Mouse (Mus musculus) kidney, adult 2 months (tissue): ENCODE results near the gene Smtnl1.

Experiments used
- CTCF ChIP-seq: fragments of 200-500 bp; conservative IDR thresholded peaks from 2 replicates; pipeline ENCODE4 v1.5.1; 2011; ENCODE audit warnings: low read depth, mild to moderate bottlenecking, control low read depth, low read length, moderate library complexity, mixed read lengths; ENCODE audit not compliant: insufficient read depth, insufficient read length
- POLR2A ChIP-seq: fragments of 200-500 bp; IDR thresholded peaks from one replicate; pipeline ENCODE4 v1.6.1; 2011; ENCODE audit warnings: low read depth, low read length, control low read depth

DNA sequence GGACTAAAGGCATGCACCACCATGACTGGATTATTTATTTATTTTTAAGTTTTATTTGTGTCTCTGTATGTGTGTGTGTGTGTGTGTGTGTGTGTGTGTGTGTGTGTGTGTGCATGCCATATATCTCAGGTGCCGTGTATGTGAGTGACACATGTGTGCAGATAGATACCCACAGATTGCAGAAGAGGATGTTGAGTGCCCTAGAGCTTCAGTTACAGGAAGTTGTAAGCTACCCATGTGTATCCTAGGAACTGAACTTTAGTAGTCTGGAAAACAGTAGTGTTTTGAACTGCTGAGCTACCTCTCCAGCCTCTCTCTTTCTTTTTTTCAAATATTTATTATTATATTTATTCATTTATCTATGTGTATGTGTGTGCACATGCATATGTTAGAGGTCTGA is 39.1 kb downstream of the Smtnl1 start:
- no peak for TF ChIP-seq POLR2A
- TF ChIP-seq CTCF: no peak
